Mouse (Mus musculus) midbrain, embryonic 12.5 days (tissue): ENCODE measurements at regions not wholly inside any gene's neighbourhood (a gene's known extent, or its start where the extent isn't known, plus 50 kb on each side); places are given as distances from the start of the nearest gene placed in this dataset.

ENCODE experiments used
- ATAC-seq: fragments of 200-750 bp; cut with Nextera tagmentation; 2 replicates; pipeline ENCODE4 v1.8.0; 2017; ENCODE audit warnings: low read depth, moderate TSS enrichment, moderate library complexity; ENCODE audit not compliant: low FRiP score
- H3K27ac ChIP-seq: fragments of 300-500 bp; sonication (generic); replicated peaks from 2 replicates; pipeline ENCODE4 v1.5.1; 2016; ENCODE audit warnings: mild to moderate bottlenecking
- H3K27me3 ChIP-seq: fragments of 300-500 bp; sonication (generic); 2 replicates; pipeline ENCODE4 v1.6.1; 2016; ENCODE audit warnings: mild to moderate bottlenecking
- H3K36me3 ChIP-seq: fragments of 300-500 bp; sonication (generic); 2 replicates; pipeline ENCODE4 v1.6.1; 2016
- H3K4me1 ChIP-seq: fragments of 300-500 bp; sonication (generic); 2 replicates; pipeline ENCODE4 v1.6.1; 2016
- H3K4me2 ChIP-seq: fragments of 300-500 bp; sonication (generic); replicated peaks from 2 replicates; pipeline ENCODE4 v1.6.1; 2016; ENCODE audit warnings: mild to moderate bottlenecking, moderate library complexity
- H3K4me3 ChIP-seq: fragments of 300-500 bp; sonication (generic); 2 replicates; pipeline ENCODE4 v1.5.1; 2016; ENCODE audit warnings: mild to moderate bottlenecking
- H3K9ac ChIP-seq: fragments of 300-500 bp; sonication (generic); replicated peaks from 2 replicates; pipeline ENCODE4 v1.6.1; 2016; ENCODE audit warnings: mild to moderate bottlenecking, moderate library complexity
- H3K9me3 ChIP-seq: fragments of 300-500 bp; sonication (generic); 2 replicates; pipeline ENCODE4 v1.6.1; 2016; ENCODE audit warnings: mild to moderate bottlenecking
- WGBS: fragments of 180-500 bp; shearing (Covaris S2); methylation state at CpG from one replicate; pipeline ENCODE4 v1.1.7; 2016; 5-methylcytosine and 5-hydroxymethylcytosine counted together

GRCm38 (mm10) chr16:50732082-50733006, 141.4 kb upstream of the Ccdc54 start:
- no peaks in the 10 kb centered on the region for H3K36me3 ChIP-seq
- peak overlapping the region; percentile 70 for H3K4me3 ChIP-seq
- H3K27me3 ChIP-seq: peaks cover 19% of the 10 kb centered on the region
- peak overlapping the region; percentile 93 for H3K4me2 ChIP-seq
- WGBS: under 1% methylated on average over 58 of the region's 58 CpGs
- H3K9me3 ChIP-seq: no peaks in the 10 kb centered on the region
- ATAC-seq: peak; percentile 96
- H3K4me1 ChIP-seq: peaks cover 2% of the 10 kb centered on the region; the same call in 1 of the 2 replicates
- H3K27ac ChIP-seq: no peak overlapping the region
- peak overlapping the region; percentile 57 for H3K9ac ChIP-seq

GRCm38 (mm10) chr16:50729341-50729740, 138.4 kb upstream of the Ccdc54 start:
- WGBS: 63% methylated on average over 5 of the region's 5 CpGs
- Histone ChIP-seq H3K27ac (no peak overlapping the region), H3K27me3 (peaks cover 14% of the 10 kb centered on the region), H3K9ac (no peak overlapping the region), H3K4me3 (no peak overlapping the region), H3K36me3 (no peaks in the 10 kb centered on the region), H3K4me1 (no peaks in the 10 kb centered on the region), H3K4me2 (no peak overlapping the region), H3K9me3 (no peaks in the 10 kb centered on the region)
- ATAC-seq: no peak

- no peaks in the 10 kb centered on the region for H3K9me3 ChIP-seq
- 82% methylated on average over 6 of the region's 6 CpGs for WGBS
- ATAC-seq: no peak; the same call in 1 of the 2 replicates
- no peaks in the 10 kb centered on the region for H3K36me3 ChIP-seq
- H3K4me1 ChIP-seq: no peaks in the 10 kb centered on the region
- no peak overlapping the region for H3K27ac ChIP-seq
- no peaks in the 10 kb centered on the region for H3K27me3 ChIP-seq
- H3K4me3 ChIP-seq: no peak overlapping the region
- H3K4me2 ChIP-seq: no peak overlapping the region
- H3K9ac ChIP-seq: no peak overlapping the region
Observed at GRCm38 (mm10) chr16:50723144-50723543, 132.2 kb upstream of the Ccdc54 start.

- peak; percentile 62 for ATAC-seq
- H3K27me3 ChIP-seq: no peaks in the 10 kb centered on the region
- 68% methylated on average over 10 of the region's 10 CpGs for whole genome bisulfite sequencing
- H3K4me1 ChIP-seq: no peaks in the 10 kb centered on the region
- H3K4me2 ChIP-seq: no peak overlapping the region
- H3K27ac ChIP-seq: no peak overlapping the region
- H3K9me3 ChIP-seq: no peaks in the 10 kb centered on the region
- no peak overlapping the region for H3K4me3 ChIP-seq
- no peaks in the 10 kb centered on the region for H3K36me3 ChIP-seq
- H3K9ac ChIP-seq: no peak overlapping the region
Observed at GRCm38 (mm10) chr16:50717306-50718017, 126.5 kb upstream of the Ccdc54 start.

- 66% methylated on average over 6 of the region's 6 CpGs for WGBS
- H3K4me1 ChIP-seq: no peaks in the 10 kb centered on the region
Observed at GRCm38 (mm10) chr16:50709727-50710126, 118.8 kb upstream of the Ccdc54 start.

GRCm38 (mm10) chr16:50707906-50708305, 117.0 kb upstream of the Ccdc54 start:
- no peaks in the 10 kb centered on the region for H3K36me3 ChIP-seq
- no peak for ATAC-seq
- H3K27ac ChIP-seq: no peak overlapping the region
- 89% methylated on average over 2 of the region's 2 CpGs for WGBS
- no peak overlapping the region for H3K9ac ChIP-seq
- H3K27me3 ChIP-seq: no peaks in the 10 kb centered on the region
- H3K9me3 ChIP-seq: no peaks in the 10 kb centered on the region
- H3K4me3 ChIP-seq: no peak overlapping the region
- no peaks in the 10 kb centered on the region for H3K4me1 ChIP-seq
- no peak overlapping the region for H3K4me2 ChIP-seq

More at GRCm38 (mm10) chr16:50709727-50710126, 118.8 kb upstream of the Ccdc54 start:
- Histone ChIP-seq H3K4me3 (no peak overlapping the region), H3K36me3 (no peaks in the 10 kb centered on the region), H3K9ac (no peak overlapping the region), H3K4me2 (no peak overlapping the region), H3K27ac (no peak overlapping the region), H3K27me3 (no peaks in the 10 kb centered on the region), H3K9me3 (no peaks in the 10 kb centered on the region)
- ATAC-seq: no peak

- Histone ChIP-seq H3K9ac (no peak overlapping the region), H3K27me3 (no peaks in the 10 kb centered on the region), H3K9me3 (no peaks in the 10 kb centered on the region), H3K27ac (no peak overlapping the region), H3K4me1 (no peaks in the 10 kb centered on the region), H3K36me3 (no peaks in the 10 kb centered on the region), H3K4me3 (no peak overlapping the region), H3K4me2 (no peak overlapping the region)
- WGBS: 81% methylated on average over 4 of the region's 4 CpGs
- no peak for ATAC-seq
Observed at GRCm38 (mm10) chr16:50705921-50706320, 115.0 kb upstream of the Ccdc54 start.

GRCm38 (mm10) chr16:50700811-50701517, 110.0 kb upstream of the Ccdc54 start:
- no peaks in the 10 kb centered on the region for H3K27me3 ChIP-seq
- H3K36me3 ChIP-seq: no peaks in the 10 kb centered on the region
- H3K27ac ChIP-seq: no peak overlapping the region
- 86% methylated on average over 8 of the region's 8 CpGs for whole genome bisulfite sequencing
- H3K4me2 ChIP-seq: no peak overlapping the region
- H3K9me3 ChIP-seq: no peaks in the 10 kb centered on the region
- no peak for ATAC-seq
- no peaks in the 10 kb centered on the region for H3K4me1 ChIP-seq
- no peak overlapping the region for H3K9ac ChIP-seq
- H3K4me3 ChIP-seq: no peak overlapping the region

GRCm38 (mm10) chr16:50700123-50700522, 109.2 kb upstream of the Ccdc54 start:
- Histone ChIP-seq H3K4me2 (no peak overlapping the region), H3K27me3 (no peaks in the 10 kb centered on the region), H3K27ac (no peak overlapping the region), H3K9me3 (no peaks in the 10 kb centered on the region), H3K4me1 (no peaks in the 10 kb centered on the region), H3K9ac (no peak overlapping the region), H3K4me3 (no peak overlapping the region), H3K36me3 (no peaks in the 10 kb centered on the region)
- 65% methylated on average over 2 of the region's 2 CpGs for WGBS
- no peak for ATAC-seq

GRCm38 (mm10) chr16:50697722-50698121, 106.8 kb upstream of the Ccdc54 start:
- Histone ChIP-seq H3K27ac (no peak overlapping the region), H3K9me3 (no peaks in the 10 kb centered on the region), H3K36me3 (no peaks in the 10 kb centered on the region), H3K4me3 (no peak overlapping the region), H3K27me3 (no peaks in the 10 kb centered on the region), H3K9ac (no peak overlapping the region), H3K4me2 (no peak overlapping the region), H3K4me1 (no peaks in the 10 kb centered on the region)
- WGBS: 92% methylated on average over 2 of the region's 2 CpGs
- ATAC-seq: no peak

- no peak overlapping the region for H3K4me2 ChIP-seq
- no peak overlapping the region for H3K27ac ChIP-seq
- H3K27me3 ChIP-seq: no peaks in the 10 kb centered on the region
- H3K4me3 ChIP-seq: no peak overlapping the region
- no peak overlapping the region for H3K9ac ChIP-seq
- ATAC-seq: no peak
- no peaks in the 10 kb centered on the region for H3K4me1 ChIP-seq
- H3K9me3 ChIP-seq: no peaks in the 10 kb centered on the region
- no peaks in the 10 kb centered on the region for H3K36me3 ChIP-seq
- WGBS: 86% methylated on average over 4 of the region's 4 CpGs
Observed at GRCm38 (mm10) chr16:50696052-50696451, 105.1 kb upstream of the Ccdc54 start.

- H3K4me3 ChIP-seq: no peak overlapping the region
- H3K9ac ChIP-seq: no peak overlapping the region
- 70% methylated on average over 2 of the region's 2 CpGs for WGBS
- no peak for ATAC-seq
- no peaks in the 10 kb centered on the region for H3K36me3 ChIP-seq
- no peaks in the 10 kb centered on the region for H3K27me3 ChIP-seq
- no peak overlapping the region for H3K27ac ChIP-seq
- no peaks in the 10 kb centered on the region for H3K9me3 ChIP-seq
- H3K4me1 ChIP-seq: no peaks in the 10 kb centered on the region
- H3K4me2 ChIP-seq: no peak overlapping the region
Observed at GRCm38 (mm10) chr16:50694045-50694444, 103.1 kb upstream of the Ccdc54 start.
